Mouse (Mus musculus): Measurements from ENCODE around the gene S100a4. TPM values are rescaled to one million over a fixed set of nuclear protein-coding genes. Genes with fewer than 3 reads are reported as not detected.

S100a4 gene
- total RNA-seq (2021), result 1 to 10 TPM; 2.9 to 4.5 TPM
- long read RNA-seq, experiment 1, partial matches to known transcripts, result 0 of 1 reads
- long read RNA-seq, experiment 1, other reads (novel, unspliced or antisense), result 0 of 1 reads
- long read RNA-seq, experiment 2, result 0 reads

DNA sequence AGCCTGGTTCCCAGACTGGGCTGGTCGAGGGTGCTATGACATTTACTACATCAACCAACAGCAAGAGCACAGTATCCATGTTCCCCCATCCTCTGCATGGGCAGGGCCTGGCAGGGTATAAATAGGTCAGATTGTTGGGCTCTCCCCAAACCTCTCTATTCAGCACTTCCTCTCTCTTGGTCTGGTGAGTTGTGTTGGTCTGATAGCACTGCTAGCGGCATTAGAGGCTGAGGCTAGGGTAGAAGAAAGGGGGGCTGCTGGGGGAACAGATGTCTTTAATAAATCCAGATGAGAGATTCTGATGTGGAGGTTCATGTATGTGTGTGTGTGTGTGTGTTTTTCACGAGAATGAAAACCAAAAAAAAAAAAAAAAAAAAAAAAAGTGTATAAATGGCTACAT, at the start of gene S100a4:
TSS of gene S100a4 (plus strand) at position 149 of the 400 bp plus-strand sequence.
- DNase-seq (ENCODE audit: low spot score in 2 of 2), result no peak

- peak; percentile 12 to 14 for DNase-seq (ENCODE audit: low spot score in 2 of 2)
These were observed 47.6 kb upstream of the S100a4 start for GRCm38 (mm10) chr3:90555954-90556353.

DNA sequence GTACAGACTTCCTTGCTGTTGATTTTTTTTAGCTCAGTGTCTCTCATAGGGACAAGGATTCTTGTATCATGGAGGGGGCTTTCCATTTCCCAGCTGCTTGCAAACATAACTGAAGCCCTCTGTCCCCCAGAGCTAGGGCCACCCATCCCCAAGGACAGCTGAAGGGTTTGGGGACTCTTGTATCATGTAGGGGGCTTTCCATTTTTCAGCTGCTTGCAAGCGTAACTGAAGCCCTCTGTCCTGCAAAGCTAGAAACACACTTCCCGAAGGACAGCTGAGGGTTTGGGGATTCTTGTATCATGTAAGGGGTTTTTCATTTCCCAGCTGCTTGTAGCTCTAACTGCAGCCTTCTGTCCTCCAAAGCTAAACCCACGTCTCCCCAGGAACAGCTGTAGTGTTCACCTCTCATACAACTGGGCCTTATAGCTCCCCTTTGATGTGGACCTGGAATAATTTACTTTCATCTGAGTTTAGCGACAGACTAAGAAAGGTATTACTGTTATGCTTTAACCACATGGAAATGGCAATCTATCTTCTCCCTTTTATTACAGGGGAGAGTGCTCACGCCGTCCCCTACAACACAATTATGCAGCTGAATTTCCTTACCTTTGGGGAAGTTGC, 43.5 kb upstream of the S100a4 start, which contains the start of gene S100a3:
TSS of gene S100a3 (plus strand) at position 571 of the 621 bp plus-strand sequence.
- DNase-seq (ENCODE audit: low spot score in 2 of 2), result no peak

DNA sequence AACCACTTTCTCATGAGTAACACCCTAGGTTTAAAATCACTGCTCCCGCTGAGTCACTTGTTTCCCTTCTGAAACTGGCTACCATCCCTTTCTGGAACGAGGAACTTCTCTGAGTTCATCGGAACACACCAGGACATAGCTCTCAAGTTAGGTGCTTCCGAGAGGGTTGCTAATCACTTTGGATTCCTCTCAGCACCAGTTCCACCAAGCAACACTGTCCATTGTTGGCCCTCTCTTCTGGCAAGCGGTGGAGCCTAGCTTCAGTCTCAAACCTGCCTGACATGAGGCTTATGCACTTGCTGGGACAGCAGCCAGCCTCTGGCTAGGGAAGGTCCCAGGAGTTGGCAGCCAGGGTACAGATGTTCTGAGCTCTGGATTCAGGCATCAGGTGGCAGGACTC, 28.9 kb upstream of the S100a4 start:
- no peak for DNase-seq (ENCODE audit: low spot score in 2 of 2)

DNA sequence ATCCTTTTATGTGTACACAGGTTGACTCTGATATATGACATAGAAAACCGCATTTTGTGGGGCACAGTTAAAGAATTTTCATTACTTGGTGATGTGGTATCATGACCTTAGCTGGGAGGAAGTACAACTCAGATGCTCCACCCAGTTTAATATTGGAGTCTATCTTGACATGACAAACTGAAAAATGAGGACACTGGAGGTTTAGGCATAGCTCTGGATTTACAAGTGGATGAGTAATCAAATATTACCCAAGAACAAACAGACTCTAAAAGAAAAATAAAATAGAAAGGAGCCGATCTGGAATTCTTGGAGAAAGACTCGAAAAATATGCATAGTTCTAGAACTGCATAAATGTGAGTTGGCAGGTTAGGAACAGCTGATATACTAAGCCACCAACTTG, 28.3 kb upstream of the S100a4 start:
- no peak for DNase-seq (ENCODE audit: low spot score in 2 of 2)

DNA sequence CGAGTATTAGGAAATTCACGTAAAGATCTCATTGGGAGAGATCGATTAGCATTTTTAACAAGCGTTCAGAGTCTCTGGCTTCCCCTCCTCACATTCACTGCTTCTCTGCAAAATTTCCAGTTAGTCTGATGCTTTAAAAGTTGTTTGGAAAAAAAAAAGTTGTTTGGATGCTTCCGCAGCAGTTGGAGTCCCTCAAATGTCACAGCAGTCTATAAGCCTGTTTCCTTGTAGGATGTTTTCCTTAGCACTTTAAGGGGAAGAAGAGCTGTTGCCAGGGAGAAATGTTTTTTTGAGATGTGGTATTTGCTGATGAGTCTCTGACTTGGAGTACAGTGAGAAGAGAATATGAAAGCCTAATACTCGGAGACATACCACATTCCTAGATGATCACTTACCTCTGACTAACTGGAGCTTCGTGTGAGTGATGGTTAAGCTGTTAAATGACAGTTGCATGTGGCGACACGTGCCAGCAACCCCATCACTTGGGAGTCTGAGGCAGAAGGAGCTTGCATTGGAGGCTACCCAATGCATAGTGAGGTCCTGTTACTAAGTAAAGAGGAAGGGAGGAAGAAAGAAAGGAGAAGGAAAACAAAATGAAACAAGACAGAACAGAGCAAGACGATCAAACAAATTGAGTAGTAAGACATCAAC, 27.1 kb upstream of the S100a4 start:
- DNase-seq (ENCODE audit: low spot score in 2 of 2), result no peak

DNA sequence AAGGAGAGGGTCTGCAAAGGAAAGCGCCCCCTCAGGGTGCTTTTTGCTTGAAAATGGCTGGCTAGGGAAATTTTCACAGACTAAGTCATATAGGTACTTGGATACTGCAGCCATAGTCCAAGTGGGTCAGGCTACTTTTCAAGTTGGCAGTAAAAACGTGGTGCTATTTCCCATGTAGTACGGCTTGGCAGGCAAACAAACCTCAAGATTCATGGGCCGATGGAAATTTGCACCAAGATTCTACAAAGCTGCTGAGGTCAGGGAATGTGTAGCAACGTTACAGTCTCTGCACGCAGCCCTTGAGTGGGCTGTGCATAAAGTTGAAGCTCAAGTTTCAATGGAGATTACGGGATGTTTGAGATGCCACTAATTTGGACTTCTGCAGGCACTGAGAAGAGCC, 24.1 kb upstream of the S100a4 start:
- DNase-seq (ENCODE audit: low spot score in 2 of 2), result no peak

DNA sequence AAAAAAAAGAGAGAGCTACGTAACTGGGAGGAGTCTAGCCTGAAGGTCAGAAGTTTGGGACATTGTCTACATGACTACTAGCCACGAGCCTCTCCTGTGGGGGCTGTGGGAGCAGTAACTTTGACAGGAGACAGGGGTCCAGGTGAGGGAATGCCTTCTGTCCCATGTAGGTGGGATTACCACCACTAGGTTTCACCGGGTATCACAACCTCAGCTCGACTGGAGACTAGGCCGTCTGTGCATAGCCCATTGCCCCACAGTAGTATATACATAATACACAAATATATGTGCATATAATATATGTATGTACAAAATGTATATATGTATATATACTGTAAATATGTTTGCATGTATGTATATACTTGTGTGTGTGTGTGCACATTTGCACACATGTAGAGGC, 22.4 kb upstream of the S100a4 start:
- DNase-seq (ENCODE audit: low spot score in 2 of 2), result no peak

GRCm38 (mm10) chr3:90582156-90582555, 21.4 kb upstream of the S100a4 start:
- DNase-seq (ENCODE audit: low spot score in 2 of 2), result no peak

GRCm38 (mm10) chr3:90582556-90582955, 21.0 kb upstream of the S100a4 start:
- DNase-seq (ENCODE audit: low spot score in 2 of 2), result no peak

- no peak for DNase-seq (ENCODE audit: low spot score in 2 of 2)
These were observed 19.7 kb upstream of the S100a4 start for GRCm38 (mm10) chr3:90583893-90584292.

DNA sequence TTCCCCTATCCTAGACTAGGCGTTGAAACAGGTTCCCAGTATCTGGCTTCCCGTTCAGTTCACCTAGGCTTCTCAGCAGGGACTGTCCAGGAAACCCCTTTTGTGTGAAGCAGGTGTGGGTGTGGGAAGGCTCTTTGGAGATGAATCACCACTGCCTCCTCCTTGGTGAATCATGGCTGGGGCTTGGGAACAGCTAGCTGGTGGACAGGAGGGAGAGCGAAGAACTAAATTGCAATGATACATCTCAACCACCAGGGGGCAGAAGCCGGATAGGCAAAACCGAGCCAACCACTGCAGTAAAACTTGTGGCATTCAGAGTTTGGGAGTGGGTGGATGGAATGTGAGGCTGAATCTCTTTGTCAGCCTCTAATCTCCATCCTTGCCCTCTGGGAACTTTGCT, 18.0 kb upstream of the S100a4 start:
- peak; percentile 77 to 79 for DNase-seq (ENCODE audit: low spot score in 2 of 2)

- DNase-seq (ENCODE audit: low spot score in 2 of 2), result no peak
These were observed 17.4 kb upstream of the S100a4 start for GRCm38 (mm10) chr3:90586016-90586643.

DNA sequence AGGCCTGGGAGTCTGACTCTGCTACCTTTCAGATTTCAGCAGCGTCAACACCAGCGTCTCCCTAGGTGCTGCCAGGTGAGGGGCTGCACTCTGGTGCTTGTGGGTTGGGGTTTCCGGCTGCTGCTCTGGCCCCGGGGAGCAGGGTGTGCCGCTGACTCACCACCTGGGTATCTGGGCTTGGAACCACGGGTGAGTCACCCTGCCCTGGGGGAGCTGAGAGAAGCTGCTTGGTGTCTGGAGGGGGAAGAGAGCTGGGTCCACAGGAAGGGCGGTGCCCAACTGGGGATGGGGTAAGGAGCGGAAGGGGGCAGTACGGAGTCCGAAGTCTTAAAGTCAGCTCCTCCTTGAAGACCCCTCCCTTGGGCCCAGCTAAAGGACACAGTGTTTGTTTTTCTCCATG, 16.7 kb upstream of the S100a4 start:
- DNase-seq (ENCODE audit: low spot score in 2 of 2), result peak in 1 of 2 experiments; percentile 44

DNA sequence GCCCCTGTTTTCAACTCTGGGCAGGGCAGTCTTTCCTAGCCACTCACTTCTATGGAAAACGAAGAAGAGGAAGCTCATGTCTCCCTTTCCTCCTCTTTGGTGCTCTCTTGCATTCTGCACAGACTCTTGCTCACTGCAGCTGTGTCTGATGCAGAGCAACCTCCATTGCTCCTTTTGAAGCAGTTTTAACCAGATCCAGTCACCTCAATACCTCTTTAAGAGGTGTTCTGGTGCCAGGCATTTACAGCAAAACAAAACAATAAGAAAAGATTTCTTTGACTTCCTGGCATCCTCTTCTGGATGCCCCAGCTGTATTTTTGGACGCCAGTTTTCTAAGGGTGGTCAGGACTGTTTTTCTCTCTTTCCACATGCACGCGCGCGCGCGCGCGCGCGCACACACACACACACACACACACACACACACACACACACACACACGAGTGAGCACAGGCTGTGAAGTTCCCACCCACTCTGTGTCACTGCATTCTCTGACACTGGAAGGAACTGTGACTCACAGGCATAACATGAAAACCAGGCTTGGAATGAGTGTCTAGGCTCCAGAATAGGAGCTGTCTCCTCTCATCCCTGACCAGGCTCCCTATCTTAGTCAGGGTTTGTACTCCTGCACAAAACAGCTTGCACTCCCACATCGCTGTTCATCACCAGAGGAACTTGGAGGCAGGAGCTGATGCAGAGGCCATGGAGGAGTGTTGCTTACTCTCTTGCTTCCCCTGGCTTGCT, 16.0 kb upstream of the S100a4 start:
- DNase-seq (ENCODE audit: low spot score in 2 of 2), result peak; percentile 45 to 64

- no peak for DNase-seq (ENCODE audit: low spot score in 2 of 2)
These were observed 14.2 kb upstream of the S100a4 start for GRCm38 (mm10) chr3:90589390-90589789.

DNA sequence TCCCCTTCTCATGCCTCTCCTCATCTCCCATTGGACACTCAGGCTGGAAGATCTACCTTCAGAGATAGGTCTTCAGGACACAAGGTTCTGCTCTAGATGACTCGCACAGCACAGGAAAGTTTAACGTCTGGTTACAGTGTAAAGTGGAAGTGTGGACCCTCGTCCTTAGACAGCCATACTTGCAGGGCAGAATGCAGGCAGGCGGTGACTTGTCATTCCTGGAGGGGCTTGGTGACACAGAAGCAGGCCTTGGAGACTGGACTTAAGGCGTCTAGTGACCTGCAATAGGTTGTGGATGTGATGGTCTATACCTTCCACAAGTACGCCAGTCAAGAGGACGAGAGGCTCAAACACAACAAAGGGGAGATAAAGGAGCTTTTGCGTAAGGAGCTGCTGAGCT, 13.6 kb upstream of the S100a4 start, which contains the start of gene S100a2:
TSS of gene S100a2 (plus strand) at position 301 of the 400 bp plus-strand sequence.
- DNase-seq (ENCODE audit: low spot score in 2 of 2), result no peak

DNA sequence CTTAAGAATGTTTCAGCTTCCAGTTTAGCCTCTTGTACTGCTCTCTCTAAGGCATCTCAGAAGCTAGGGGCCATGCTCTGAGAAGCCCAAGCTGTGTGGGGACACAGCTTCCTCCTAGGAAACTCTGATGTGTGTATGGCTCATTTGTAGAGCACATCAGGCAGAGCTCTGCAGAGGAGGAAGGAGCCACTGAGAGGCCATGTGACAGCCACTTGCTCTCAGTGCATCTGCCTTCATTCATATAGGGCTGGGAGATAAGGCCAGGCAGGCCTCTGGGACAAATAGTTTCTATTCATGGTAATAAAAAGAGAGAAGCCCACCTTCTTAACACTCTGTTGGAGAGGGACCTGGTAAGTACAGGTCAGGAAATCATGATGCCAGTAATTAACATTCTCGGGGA, 9.1 kb upstream of the S100a4 start:
- no peak for DNase-seq (ENCODE audit: low spot score in 2 of 2)

DNA sequence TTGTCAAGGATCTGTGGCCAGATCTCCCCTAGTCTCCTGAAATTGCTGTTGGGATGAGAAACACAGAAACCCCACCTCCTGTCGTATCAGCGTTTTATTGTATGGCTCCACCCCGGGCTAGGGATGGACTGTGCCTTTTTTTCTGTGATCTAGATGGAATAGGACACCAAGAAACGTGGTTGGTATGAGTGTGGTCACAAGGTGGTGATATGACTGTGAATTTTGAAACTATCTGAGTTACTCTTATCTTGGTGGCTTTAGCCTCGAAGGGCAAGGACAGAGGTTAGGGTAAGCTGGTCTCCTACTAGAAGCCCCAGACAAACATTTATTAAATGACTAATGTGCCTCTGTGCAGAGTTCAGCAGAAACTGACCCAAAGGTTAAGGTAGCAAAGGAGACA, 8.0 kb upstream of the S100a4 start:
- DNase-seq (ENCODE audit: low spot score in 2 of 2), result no peak

- no peak for DNase-seq (ENCODE audit: low spot score in 2 of 2)
These were observed 6.8 kb upstream of the S100a4 start for GRCm38 (mm10) chr3:90596810-90597209.

- DNase-seq (ENCODE audit: low spot score in 2 of 2), result no peak
These were observed 5.8 kb upstream of the S100a4 start for GRCm38 (mm10) chr3:90597736-90598135.

- no peak for DNase-seq (ENCODE audit: low spot score in 2 of 2)
These were observed 5.4 kb upstream of the S100a4 start for GRCm38 (mm10) chr3:90598212-90598611.
